Mouse (Mus musculus): ENCODE measurements around the gene Egf.

Gene Egf

DNA sequence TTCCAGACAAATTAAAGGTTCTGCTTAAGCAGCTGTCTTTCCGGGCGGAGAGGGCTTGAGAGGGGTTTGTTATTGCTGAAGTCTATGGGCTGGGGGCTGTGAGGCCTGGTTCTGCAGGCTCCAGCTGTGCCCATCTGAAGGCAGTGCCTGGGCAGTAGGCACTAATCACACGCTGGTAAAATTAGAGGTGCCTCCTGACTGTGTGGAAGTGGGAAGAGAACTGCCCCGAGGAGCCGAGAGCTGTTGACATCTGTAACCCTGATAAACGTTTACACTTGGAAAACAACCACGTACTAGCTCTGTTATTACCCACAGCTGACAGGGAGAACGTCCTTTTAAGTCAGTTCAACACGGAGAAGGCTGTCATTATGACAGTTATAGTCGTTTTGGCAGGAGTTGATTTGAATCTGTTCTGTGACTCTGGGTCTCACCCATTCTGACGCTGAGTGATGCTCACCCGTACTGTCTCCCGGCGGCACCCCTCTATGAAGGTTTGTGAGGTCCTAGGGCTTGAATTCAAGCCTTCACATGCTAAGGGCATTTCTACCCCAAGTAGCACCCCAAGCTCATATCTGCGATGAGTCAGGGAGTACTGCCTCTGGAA lies 40.5 kb downstream of the Egf start:
- no peak for DNase-seq

DNA sequence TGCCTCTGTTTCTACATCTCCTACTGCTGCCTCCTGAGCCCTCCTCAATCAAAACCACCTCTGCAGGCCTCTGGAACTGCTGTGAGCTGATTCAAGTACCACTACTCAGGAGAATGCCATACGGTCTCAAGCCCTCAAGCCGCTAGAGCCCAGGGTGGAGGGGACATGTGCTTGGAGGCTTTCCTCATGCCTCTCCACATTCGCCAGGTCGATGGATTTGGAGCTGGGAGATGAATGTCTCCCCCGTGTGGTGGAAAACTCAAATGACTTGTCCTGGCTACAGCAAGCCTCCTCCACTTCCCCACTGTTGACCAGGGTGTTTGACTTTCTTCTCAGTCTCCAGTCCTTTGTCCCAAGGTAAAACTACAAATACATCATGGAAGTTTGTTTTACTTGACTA lies 47.0 kb downstream of the Egf start:
- DNase-seq = peak; percentile 53

DNA sequence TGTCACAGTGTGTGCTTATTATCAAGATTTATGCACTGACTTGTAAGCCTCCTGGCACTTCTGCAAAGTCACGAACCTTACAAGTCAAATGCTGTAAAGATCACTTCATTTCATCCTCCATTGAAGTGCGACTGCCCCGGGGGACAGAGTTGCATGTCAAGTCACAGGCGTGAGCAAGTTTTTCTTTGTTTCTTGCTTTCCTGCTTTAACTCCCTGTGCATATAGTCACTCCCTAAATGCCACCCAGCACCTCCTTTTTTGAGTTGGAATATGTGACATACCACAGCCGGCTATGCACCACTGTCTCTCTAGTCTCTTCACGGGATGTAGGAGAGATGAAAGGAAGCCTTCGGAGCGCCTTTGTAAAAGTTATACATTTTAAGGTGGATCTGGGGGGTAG lies 56.2 kb downstream of the Egf start:
- no peak for DNase-seq

DNA sequence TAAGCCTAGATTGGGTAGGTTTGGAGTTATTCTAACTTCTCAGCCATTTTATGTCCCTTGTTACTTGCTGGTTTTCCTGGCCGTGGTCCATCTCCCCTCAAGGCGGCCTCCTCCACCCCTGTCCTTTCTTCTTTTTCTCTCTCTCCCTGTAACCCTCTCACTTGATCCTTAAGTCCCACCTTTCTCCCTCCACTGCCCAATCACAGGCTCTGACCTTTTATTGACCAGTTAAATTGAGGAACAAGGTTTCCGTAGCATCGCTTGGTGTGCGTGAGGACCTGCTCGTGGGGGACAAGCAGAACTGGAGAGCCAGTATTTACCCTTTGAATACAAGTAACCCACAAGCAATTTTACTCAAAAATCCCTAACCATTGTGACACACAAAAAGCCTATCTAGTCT lies 56.8 kb downstream of the Egf start:
- no peak for DNase-seq

DNA sequence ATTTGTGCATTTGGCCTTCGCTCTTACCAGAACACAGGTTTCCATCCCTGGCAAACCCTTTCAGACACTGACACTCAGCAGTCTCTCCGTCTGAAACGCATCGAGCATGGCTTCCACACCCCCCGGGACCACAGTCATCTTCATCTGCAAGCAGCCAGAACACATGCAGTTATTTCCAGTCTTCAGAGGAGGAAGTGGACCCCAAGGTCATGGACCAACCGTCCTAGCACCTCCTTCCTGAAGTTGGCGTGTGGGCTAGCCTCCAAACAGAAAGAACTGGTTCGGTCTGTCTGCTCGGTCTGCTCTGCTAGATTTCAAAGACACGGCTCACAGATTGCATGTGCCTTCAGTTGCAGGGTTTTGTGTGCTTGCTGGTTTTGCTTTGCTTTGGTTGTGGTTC lies 57.4 kb downstream of the Egf start:
- no peak for DNase-seq

DNA sequence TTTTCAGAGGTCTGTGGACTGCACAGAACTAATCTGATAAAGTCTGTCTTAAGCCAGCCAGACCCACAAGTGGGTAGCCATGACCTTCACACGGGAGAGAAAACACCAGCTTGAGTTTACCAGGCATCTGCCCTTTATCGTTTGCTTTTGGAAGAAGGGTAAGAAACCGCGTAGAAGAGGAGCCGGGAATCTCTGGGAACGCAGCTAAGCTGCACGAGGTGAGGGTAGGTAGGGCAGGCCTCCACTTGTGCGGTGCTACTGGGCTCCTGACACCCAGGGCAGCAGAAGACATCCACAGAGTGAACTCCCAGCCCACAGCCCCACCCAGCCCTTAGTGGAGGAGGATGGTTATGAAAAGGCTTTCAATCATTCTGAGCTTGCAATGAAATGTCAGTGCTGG lies 59.2 kb downstream of the Egf start:
- DNase-seq = no peak

DNA sequence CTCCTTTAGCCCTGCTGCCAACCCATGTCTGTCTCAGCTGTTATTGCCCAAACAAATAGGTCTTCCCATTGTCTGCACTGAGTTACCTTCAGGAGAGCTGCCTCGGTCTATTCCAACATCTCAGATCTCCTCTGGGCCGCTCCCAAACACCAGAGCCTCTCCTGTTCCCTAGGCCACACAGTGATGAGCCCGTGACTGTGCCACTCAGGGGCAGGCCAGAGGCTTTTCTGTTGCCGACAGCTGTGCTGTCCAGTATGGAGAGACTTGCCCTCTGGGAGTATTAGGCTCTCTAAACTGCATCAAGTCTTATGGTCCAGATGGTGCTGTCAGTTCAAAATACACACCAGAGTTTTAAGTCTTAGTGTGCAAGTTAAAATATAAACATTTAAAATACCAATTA lies 61.5 kb downstream of the Egf start:
- DNase-seq = no peak

DNA sequence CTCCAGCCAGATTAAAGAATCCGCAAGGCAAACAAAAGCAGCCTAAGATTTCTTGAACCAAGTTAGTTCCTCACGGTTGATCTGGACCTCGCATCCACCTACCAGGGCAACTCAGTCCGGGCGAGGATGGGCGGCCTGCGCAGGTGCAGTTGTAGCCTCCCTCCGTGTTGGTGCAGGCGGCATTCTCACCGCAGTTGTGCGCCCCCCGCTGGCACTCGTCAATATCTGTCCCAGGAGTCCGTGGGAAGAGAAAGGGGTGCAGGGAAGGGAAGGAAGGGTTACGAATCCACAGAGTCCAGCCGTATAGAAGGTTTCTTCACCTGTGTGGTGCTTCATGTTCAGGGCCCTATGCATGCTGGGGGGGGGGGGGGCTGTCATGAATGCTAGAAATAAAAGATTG lies 62.3 kb downstream of the Egf start:
- DNase-seq = no peak

DNA sequence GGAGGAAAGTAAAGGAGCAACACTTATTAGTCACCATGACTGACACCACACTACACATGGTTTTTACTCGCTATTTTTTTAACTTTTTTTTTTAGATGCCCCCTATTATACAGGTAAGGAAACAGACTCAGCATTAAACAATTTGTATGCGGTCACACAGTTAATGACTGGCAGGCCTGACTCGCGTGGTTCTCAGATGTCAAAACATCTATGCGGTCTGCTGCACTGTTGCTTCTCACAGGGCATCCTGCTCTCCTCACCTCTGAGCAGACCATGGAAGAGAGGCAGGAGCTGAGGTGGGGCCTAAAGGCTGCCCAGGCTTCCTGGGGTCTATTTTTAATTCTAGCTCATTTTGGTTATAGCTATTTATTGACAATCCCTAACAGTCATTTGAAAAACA lies 67.7 kb downstream of the Egf start:
- no peak for DNase-seq

DNA sequence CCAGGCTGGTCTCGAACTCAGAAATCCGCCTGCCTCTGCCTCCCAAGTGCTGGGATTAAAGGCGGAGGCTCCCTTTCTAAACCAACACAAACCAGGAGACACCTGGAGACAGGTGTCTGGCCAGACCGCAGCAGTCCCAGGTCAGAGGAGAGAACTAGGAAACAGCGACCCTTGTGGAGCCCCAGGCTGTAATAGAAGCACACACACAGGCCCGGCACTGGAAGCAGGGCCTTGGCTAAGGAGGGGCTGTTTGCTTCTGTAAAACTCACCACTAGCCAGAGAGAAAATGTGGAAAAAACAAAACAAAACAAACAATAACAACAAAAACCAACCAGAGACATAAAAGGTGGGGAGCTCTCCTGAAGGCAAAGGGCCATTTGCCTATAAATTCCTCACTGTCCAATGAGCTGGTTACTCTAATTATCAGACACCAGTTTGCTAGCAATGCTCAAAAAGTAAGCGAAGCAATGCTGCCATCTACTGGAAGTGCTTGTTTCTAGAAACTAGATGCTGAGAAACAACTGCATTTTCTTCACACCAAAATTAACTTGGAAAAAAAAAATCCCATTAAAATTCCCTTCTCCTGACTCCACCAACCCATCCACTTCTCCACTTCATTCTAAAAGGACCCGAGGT lies 68.3 kb downstream of the Egf start:
- DNase-seq = peak; percentile 77

DNA sequence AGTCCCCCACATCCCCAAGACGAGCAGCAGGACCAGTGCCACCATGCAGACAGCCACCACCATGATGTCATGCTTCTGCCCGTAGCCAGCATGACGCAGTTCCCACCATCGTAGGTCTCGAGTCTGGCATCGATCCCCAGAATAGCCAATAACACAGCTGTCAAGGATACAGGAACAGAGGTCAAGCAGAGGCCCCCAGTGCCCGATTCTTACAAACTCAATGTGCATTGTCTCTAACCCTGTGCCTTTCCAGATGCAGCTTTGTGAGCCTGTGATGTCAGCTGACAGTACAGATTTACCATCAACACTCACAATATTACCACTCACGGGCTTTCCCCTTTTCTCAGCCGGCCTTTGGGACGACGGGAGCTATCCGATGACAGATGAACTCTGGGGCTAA lies 68.9 kb downstream of the Egf start:
- DNase-seq = no peak

DNA sequence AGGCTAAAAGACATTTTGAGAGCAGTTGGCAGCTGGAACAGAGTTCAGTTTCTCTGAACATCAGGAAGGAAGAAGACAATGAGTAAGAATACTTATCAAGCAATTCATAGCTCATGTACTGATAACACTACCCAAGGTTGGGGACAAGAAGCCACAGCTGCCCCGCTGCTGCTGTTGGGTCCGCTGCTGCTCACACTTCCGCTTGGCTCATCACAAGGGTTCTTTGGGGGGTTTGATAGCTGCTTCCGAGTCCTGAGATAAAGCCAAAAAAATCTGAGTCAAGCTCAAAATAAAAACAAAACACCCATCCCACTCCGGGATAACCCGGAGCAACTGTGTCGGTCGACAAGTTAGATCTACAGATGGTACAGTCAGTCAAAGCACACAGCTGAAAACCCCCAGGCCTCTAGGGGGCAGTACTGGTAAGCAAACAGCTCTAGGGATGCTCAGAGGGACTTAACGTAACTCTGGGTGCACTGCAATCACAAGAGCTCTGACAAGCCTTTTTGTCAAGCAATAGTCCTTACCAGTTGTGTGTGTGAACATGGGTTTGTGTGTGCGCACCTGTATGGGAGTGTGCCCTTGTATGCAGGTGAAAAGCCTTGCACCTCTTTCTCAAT lies 71.9 kb downstream of the Egf start:
- DNase-seq = no peak

DNA sequence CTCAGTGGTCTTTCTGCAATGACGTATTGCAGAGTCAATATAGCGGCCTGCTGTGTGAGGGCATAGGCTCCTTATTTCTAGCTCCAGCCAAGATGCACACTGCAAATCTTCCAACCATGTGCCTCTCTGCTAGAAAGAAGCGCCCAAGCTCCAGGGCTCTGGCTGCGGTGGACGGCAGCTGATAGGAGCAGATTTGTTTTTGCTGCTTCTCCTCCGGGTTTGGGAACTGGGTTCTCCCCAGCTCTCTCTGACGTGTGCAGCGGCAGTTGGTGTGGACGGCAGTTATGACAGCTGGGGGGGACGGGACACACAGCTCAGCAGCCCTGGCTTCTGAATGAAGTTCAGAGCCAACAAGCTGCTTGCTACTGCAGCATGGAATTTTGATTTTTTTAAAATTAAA lies 72.7 kb downstream of the Egf start:
- DNase-seq = no peak

DNA sequence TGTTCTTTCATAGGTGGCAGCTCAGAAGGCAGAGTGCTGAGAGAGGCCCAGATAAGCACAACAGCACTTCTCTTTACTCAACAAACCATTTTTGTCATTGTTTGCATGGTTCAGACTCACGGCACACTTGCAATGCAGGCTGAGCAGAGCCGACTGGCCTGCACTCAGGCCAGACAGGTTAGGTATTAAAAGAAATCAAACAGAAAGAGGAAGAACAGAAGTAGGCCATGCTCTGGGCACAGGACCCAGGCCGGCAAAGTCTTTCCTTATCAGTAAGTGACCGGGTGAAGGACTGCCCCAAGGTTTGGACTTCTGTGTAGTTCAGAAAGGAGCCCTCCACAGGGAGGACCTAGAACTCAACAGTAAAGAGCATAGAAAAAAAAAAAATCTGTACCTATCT lies 73.3 kb downstream of the Egf start:
- no peak for DNase-seq

DNA sequence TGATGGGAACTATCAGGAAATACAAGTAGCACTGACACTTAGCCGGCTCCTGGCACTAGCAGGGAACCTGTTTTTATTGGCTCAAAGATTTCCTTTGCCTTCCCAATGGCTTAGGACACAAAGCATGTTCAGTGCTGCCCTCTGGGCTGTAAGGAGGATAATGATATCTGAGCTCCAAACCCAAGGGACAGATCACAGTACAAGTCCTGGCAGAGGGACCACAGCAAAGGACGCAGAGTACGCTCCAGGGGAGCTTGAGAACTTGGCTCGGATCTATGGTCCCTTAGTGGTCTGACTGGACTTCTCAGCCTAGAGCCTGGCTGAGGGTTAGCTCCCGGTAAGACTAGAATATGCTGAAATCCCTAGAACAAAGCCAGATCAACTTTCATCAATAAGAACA lies 74.9 kb downstream of the Egf start:
- peak; percentile 36 for DNase-seq

DNA sequence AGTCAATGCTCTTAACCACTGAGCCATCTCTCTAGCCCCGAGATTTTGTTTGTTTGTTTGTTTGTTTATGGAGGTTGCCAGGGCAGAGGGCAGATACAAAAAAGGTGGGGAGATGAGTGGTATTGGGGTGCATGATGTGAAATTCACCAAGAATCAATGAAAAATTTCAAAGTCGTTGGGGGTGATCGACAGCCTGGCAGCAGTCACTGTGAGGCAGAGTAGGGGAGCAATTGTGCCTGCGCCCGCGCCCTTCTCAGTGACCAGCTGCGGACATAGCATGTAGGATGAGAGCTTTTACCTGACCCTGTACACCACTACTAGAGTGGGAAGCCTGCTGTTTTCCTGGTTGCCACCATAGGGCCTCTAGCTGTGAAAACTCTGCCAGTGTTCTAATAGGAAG lies 79.2 kb downstream of the Egf start:
- DNase-seq = no peak

DNA sequence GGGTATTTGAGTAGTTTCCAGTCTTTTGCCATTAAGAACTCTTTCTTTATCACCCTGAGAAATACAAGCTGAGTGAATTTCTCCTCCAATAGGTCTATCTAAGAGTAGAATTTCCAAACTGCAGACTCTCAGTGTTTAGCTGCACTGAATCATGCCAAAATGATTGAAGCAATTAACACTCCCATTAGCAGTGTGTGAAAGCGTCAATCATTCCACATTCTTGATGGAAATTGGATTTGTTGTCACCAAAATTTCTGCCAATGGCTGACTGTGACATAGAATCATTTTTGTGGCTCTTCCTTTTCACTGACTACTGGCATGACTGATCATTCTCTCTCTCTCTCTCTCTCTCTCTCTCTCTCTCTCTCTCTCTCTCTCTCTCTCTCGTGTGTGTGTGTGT lies 91.2 kb downstream of the Egf start:
- no peak for DNase-seq

DNA sequence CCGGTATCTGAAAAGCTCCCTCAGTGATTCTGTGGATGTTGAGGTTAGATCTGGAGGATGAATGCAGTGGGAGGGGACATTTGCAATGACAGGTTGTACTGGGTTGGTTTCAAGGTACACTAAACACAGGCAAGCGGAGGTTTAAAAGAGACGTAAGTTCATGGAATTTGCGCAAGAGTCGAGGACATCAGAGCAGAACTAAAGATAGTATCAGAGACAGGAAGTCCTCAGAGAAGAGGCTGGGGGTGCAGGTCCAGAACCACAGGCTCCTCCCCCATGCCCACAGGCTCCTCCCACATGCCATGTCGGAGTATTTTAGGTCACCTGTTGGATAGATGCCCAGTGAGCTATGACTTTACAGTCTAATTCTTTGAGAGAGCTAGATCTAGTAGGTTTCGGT lies 96.3 kb downstream of the Egf start:
- no peak for DNase-seq

DNA sequence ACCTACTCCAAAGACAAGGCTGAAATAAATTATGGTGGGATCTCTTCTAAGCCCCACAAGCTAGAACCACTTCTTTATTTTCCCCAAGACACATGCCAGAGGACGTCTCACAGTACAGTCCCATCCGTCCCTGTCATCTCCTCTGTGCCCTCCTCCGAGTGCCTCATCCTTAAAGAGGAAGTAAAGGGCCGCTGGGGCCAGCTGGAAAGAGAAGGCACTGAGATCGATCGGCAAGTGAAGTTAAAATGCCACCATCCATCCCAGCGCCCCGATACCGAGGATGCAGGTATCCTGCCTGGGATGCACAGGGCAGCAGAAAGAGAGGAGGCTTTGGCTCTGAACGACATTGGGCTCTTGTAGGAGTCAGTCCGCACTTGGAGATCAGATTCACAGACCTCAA lies 97.3 kb downstream of the Egf start:
- DNase-seq = no peak

DNA sequence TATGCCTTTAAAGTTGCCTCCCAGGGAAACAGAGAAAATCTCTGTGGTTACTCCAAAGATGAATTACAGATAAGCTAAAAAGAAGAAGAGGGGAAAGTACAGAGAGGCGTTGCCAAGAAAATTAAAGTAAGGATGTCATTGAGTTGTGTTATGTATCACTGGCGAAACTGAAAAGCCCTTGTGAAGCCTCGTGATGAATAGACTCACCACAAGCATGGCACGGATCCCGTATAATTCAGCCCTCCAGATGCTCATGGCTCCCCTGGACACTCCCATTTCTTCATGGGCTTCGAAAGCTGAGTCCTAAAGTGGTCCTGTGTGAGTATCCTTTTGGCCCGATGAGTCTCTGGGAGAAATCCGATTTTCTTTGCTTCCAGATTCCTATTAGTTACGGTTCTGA lies 97.9 kb downstream of the Egf start:
- no peak for DNase-seq

DNA sequence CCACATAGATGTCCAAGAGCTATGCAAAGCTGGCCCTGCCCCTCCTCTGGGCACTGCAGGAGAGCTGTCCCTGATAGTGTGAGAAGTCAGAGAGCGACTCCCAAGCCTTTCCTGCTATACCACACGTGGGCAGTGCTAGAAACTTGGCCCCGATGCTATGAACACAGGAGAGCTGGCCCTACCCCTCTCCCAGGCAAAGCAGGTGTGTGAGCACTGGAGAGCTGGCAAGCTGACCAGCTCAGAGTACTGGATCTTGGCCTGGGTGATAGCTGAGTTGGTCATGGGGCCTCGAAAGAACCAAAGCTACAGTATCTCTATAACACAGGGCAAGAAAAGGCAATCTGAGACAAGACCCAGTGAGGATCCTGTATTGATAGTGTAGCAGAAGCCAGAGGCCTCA lies 98.6 kb downstream of the Egf start:
- DNase-seq = no peak

DNA sequence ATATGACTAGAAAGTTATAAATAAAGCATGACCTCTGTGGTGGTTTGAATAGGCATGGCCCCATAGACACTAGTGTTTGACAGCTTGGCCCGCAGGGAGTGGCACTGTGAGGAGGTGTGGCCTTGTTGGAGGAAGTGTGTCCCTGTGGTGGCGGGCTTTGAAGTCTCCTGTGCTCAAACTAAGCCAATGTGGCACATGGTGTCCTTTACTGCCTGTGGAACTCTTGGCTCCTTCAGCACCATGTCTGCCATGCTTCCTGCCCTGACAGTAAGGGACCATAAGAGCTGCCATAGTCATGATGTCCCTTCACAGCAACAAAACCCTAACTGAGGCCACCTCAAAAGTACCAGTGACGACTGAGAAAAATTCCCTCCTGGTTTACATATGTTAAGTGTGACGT lies 102.6 kb downstream of the Egf start:
- no peak for DNase-seq

DNA sequence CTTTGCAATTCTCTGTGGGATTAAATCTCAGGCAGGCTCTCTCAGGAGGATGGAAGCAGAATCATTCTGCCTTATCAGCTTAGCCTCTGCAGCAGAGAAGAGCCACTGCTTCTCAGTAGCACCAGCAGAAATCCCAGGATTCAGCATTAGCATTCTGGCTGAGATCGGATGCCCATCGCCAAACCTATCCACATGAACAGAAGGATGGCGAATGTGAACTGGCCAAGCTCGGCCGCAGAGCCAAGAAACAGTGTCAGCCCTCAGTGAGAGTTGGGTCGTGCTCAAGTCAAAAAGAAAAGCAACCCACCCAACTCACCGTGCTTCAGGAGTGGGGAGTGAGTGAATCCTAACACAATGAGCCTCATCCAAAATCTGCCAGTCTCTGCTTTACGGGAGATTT lies 103.4 kb downstream of the Egf start:
- DNase-seq = no peak

DNA sequence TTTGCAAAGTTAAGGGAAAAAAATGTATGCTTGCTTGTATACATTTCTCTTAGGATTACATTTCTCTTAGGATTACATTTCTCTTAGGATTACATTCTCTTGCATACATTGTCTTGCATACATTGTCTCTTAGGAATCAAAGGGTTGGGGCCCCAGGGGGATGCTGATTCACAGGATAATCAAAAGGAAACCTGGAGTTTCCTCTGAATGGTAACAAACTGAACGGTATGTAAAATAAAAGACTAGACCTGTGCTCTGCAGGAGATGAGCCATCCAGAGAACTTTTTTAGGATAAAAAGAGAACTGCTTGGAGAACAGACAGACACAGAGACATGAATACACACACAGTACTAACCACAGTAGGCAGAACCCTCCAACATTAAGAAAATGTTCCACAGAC lies 104.2 kb downstream of the Egf start:
- no peak for DNase-seq

DNA sequence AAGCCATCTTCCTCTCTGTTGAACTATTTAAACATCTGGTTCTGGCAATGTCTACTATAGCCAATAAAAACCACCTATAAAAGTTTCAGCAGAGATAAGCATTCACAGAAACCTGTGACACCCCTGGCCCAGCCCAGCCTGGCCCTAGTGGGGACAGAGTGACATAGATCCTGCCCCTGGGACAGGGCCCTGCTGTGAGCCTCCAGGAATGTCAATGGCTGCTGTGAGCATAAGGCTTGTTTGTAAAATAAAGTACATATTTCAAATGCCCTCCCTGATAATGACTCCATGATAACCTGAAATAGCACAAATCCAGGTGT lies 104.9 kb downstream of the Egf start:
- no peak for DNase-seq
